Mouse (Mus musculus) embryonic facial prominence, embryonic 13.5 days (tissue): Measurements from ENCODE around the gene Cdc42ep1. TPM values are rescaled to one million over a fixed set of nuclear protein-coding genes. Genes with fewer than 3 reads are reported as not detected.
A peak's percentile ranks its signal among the peaks of the same experiment; 100 is the strongest.

Experiments used
- ATAC-seq: fragments of 200-750 bp; cut with Nextera tagmentation; 2 replicates; pipeline ENCODE4 v1.8.0; 2017; ENCODE audit warnings: low read depth; ENCODE audit not compliant: insufficient number of reproducible peaks, insufficient read depth, low FRiP score, low TSS enrichment
- H3K27ac ChIP-seq: fragments of 300-500 bp; sonication (generic); 2 replicates; pipeline ENCODE4 v1.5.1; 2015; ENCODE audit warnings: moderate library complexity, mild to moderate bottlenecking, inconsistent platforms
- H3K27me3 ChIP-seq: fragments of 300-500 bp; sonication (generic); 2 replicates; pipeline ENCODE4 v1.6.1; 2015; ENCODE audit warnings: mild to moderate bottlenecking, inconsistent platforms
- H3K36me3 ChIP-seq: fragments of 300-500 bp; sonication (generic); 2 replicates; pipeline ENCODE4 v1.6.1; 2015; ENCODE audit warnings: mild to moderate bottlenecking, inconsistent platforms
- H3K4me1 ChIP-seq: fragments of 300-500 bp; sonication (generic); 2 replicates; pipeline ENCODE4 v1.6.1; 2015; ENCODE audit warnings: inconsistent platforms
- H3K4me2 ChIP-seq: fragments of 300-500 bp; sonication (generic); 2 replicates; pipeline ENCODE4 v1.6.1; 2015; ENCODE audit warnings: moderate library complexity, mild to moderate bottlenecking, inconsistent platforms
- H3K4me3 ChIP-seq: fragments of 300-500 bp; sonication (generic); 2 replicates; pipeline ENCODE4 v1.5.1; 2015; ENCODE audit warnings: mild to moderate bottlenecking, inconsistent platforms
- H3K9ac ChIP-seq: fragments of 300-500 bp; sonication (generic); 2 replicates; pipeline ENCODE4 v1.6.1; 2015; ENCODE audit warnings: mild to moderate bottlenecking, inconsistent platforms
- H3K9me3 ChIP-seq: fragments of 300-500 bp; sonication (generic); 2 replicates; pipeline ENCODE4 v1.6.1; 2016; ENCODE audit warnings: inconsistent platforms
- WGBS: fragments of 180-500 bp; shearing (Covaris S2); methylation state at CpG from one replicate; pipeline ENCODE4 v1.1.7; 2015; ENCODE audit warnings: mixed read lengths; 5-methylcytosine and 5-hydroxymethylcytosine counted together
- polyA plus RNA-seq: library from polyadenylated mRNA; unstranded; fragments of >200 nt; fragmentation: Nextera tagmentation; extraction: Ambion mirVana; gene quantifications from 2 replicates; pipeline ENCODE4 v1.2.1, GENCODE M21; 2015

Gene Cdc42ep1
- polyA plus RNA-seq, 1 experiment from 2014 or later = 28.6 TPM

GRCm38 (mm10) chr15:78889401-78889853 is 47.0 kb downstream of the Cdc42ep1 start:
- H3K4me2 ChIP-seq = no peak overlapping the region

GRCm38 (mm10) chr15:78892440-78892839 is 50.0 kb downstream of the Cdc42ep1 start:
- no peak overlapping the region for H3K4me2 ChIP-seq
- H3K27me3 ChIP-seq = no peaks in the 10 kb centered on the region
- no peaks in the 10 kb centered on the region for H3K9me3 ChIP-seq
- H3K36me3 ChIP-seq = peaks cover 73% of the 10 kb centered on the region
- no peak overlapping the region for H3K4me3 ChIP-seq
- WGBS = 61% methylated on average over 7 of the region's 7 CpGs
- no peak overlapping the region for H3K27ac ChIP-seq
- ATAC-seq = no peak
- H3K9ac ChIP-seq = 0 out of 2 replicates have a peak overlapping the region, but pooled peaks have one; percentile 21
- peaks cover 46% of the 10 kb centered on the region for H3K4me1 ChIP-seq

More at GRCm38 (mm10) chr15:78889401-78889853, 47.0 kb downstream of the Cdc42ep1 start:
- 30% methylated on average over 13 of the region's 13 CpGs for WGBS
- no peaks in the 10 kb centered on the region for H3K27me3 ChIP-seq
- no peak for ATAC-seq
- H3K27ac ChIP-seq = no peak overlapping the region
- no peak overlapping the region for H3K4me3 ChIP-seq
- H3K36me3 ChIP-seq = peaks cover 94% of the 10 kb centered on the region
- no peaks in the 10 kb centered on the region for H3K9me3 ChIP-seq
- H3K9ac ChIP-seq = 0 out of 2 replicates have a peak overlapping the region, but pooled peaks have one; percentile 27
- peaks cover 17% of the 10 kb centered on the region for H3K4me1 ChIP-seq

- ATAC-seq = no peak
Measured at GRCm38 (mm10) chr15:78894726-78895125, 52.3 kb downstream of the Cdc42ep1 start.

GRCm38 (mm10) chr15:78895741-78896140 is 53.3 kb downstream of the Cdc42ep1 start:
- ATAC-seq = no peak
- H3K27ac ChIP-seq = peak overlapping the region; percentile 64
- H3K4me2 ChIP-seq = no peak overlapping the region
- no peak overlapping the region for H3K4me3 ChIP-seq
- no peak overlapping the region for H3K9ac ChIP-seq
- H3K4me1 ChIP-seq = peaks cover 69% of the 10 kb centered on the region
- H3K27me3 ChIP-seq = no peaks in the 10 kb centered on the region
- peaks cover 44% of the 10 kb centered on the region for H3K36me3 ChIP-seq
- WGBS = 78% methylated on average over 2 of the region's 2 CpGs
- no peaks in the 10 kb centered on the region for H3K9me3 ChIP-seq

More at GRCm38 (mm10) chr15:78894726-78895125, 52.3 kb downstream of the Cdc42ep1 start:
- Histone ChIP-seq H3K36me3 (peaks cover 52% of the 10 kb centered on the region), H3K27ac (peak overlapping the region; percentile 77), H3K4me3 (no peak overlapping the region), H3K4me1 (peaks cover 63% of the 10 kb centered on the region), H3K4me2 (no peak overlapping the region), H3K9me3 (no peaks in the 10 kb centered on the region), H3K27me3 (no peaks in the 10 kb centered on the region), H3K9ac (peak overlapping the region; percentile 52; the same call in 1 of the 2 replicates)
- 78% methylated on average over 13 of the region's 13 CpGs for WGBS

- no peaks in the 10 kb centered on the region for H3K9me3 ChIP-seq
- ATAC-seq = no peak
- H3K4me2 ChIP-seq = no peak overlapping the region
- no peaks in the 10 kb centered on the region for H3K27me3 ChIP-seq
- 83% methylated on average over 3 of the region's 3 CpGs for WGBS
- peak overlapping the region; percentile 64 for H3K27ac ChIP-seq
- H3K36me3 ChIP-seq = peaks cover 40% of the 10 kb centered on the region
- H3K4me3 ChIP-seq = no peak overlapping the region
- H3K9ac ChIP-seq = no peak overlapping the region
- peaks cover 73% of the 10 kb centered on the region for H3K4me1 ChIP-seq
Measured at GRCm38 (mm10) chr15:78896149-78896548, 53.7 kb downstream of the Cdc42ep1 start.

- ATAC-seq = no peak
- no peak overlapping the region for H3K4me2 ChIP-seq
- H3K4me3 ChIP-seq = no peak overlapping the region
- 93% methylated on average over 4 of the region's 4 CpGs for WGBS
- no peaks in the 10 kb centered on the region for H3K9me3 ChIP-seq
- peaks cover 79% of the 10 kb centered on the region for H3K4me1 ChIP-seq
- H3K27me3 ChIP-seq = no peaks in the 10 kb centered on the region
- no peak overlapping the region for H3K27ac ChIP-seq
- peaks cover 32% of the 10 kb centered on the region for H3K36me3 ChIP-seq
- no peak overlapping the region for H3K9ac ChIP-seq
Measured at GRCm38 (mm10) chr15:78897488-78897887, 55.1 kb downstream of the Cdc42ep1 start.

GRCm38 (mm10) chr15:78898507-78899001 is 56.1 kb downstream of the Cdc42ep1 start:
- H3K27me3 ChIP-seq = no peaks in the 10 kb centered on the region
- H3K9ac ChIP-seq = peak overlapping the region; percentile 86; the same call in 1 of the 2 replicates
- peak overlapping the region; percentile 83 for H3K4me3 ChIP-seq
- H3K27ac ChIP-seq = peak overlapping the region; percentile 87; the same call in 1 of the 2 replicates
- ATAC-seq = no peak
- peaks cover 79% of the 10 kb centered on the region for H3K4me1 ChIP-seq
- 54% methylated on average over 6 of the region's 6 CpGs for WGBS
- peak overlapping the region; percentile 88 for H3K4me2 ChIP-seq
- peaks cover 31% of the 10 kb centered on the region for H3K36me3 ChIP-seq
- no peaks in the 10 kb centered on the region for H3K9me3 ChIP-seq

GRCm38 (mm10) chr15:78899409-78899739 is 57.0 kb downstream of the Cdc42ep1 start, which contains the start of gene Gm49510:
Gene Gm49510 (plus strand): TSS chr15:78899667.
- no peak for ATAC-seq
- Histone ChIP-seq H3K36me3 (peaks cover 31% of the 10 kb centered on the region), H3K4me1 (peaks cover 71% of the 10 kb centered on the region), H3K27me3 (no peaks in the 10 kb centered on the region), H3K9ac (peak within 1 kb of the TSS; percentile 86), H3K4me3 (peak within 1 kb of the TSS; percentile 83), H3K4me2 (peak within 1 kb of the TSS; percentile 88), H3K9me3 (no peaks in the 10 kb centered on the region), H3K27ac (peak within 1 kb of the TSS; percentile 87)
- 2% methylated on average over 20 of the region's 20 CpGs for WGBS

- H3K4me1 ChIP-seq = peaks cover 65% of the 10 kb centered on the region
- peak within 1 kb of the TSS; percentile 87 for H3K27ac ChIP-seq
- peaks cover 31% of the 10 kb centered on the region for H3K36me3 ChIP-seq
- no peaks in the 10 kb centered on the region for H3K9me3 ChIP-seq
- WGBS = under 1% methylated on average over 47 of the region's 47 CpGs
- peak within 1 kb of the TSS; percentile 83 for H3K4me3 ChIP-seq
- 0 out of 2 replicates have a peak, but pooled peaks have one; percentile 56 for ATAC-seq
- peak within 1 kb of the TSS; percentile 88 for H3K4me2 ChIP-seq
- H3K9ac ChIP-seq = peak within 1 kb of the TSS; percentile 86
- no peaks in the 10 kb centered on the region for H3K27me3 ChIP-seq
Measured at GRCm38 (mm10) chr15:78899740-78900584, 57.5 kb downstream of the Cdc42ep1 start, which contains the start of gene Sh3bp1. Gene Sh3bp1 (plus strand): TSS chr15:78899768.
